Mouse (Mus musculus) kidney, adult 2 months (tissue): ENCODE results near the gene Tor1a.

Experiments
- CTCF ChIP-seq: fragments of 200-500 bp; conservative IDR thresholded peaks from 2 replicates; pipeline ENCODE4 v1.5.1; 2011; ENCODE audit warnings: low read depth, mild to moderate bottlenecking, control low read depth, low read length, moderate library complexity, mixed read lengths; ENCODE audit not compliant: insufficient read depth, insufficient read length
- POLR2A ChIP-seq: fragments of 200-500 bp; IDR thresholded peaks from one replicate; pipeline ENCODE4 v1.6.1; 2011; ENCODE audit warnings: low read depth, low read length, control low read depth

- TF ChIP-seq CTCF: no peak
- no peak for TF ChIP-seq POLR2A
These were observed 30.9 kb upstream of the Tor1a start for GRCm38 (mm10) chr2:30998443-30999260.
